Mouse (Mus musculus) stomach, embryonic 15.5 days (tissue): ENCODE data around the gene Arhgef40. TPM values are rescaled to one million over a fixed set of nuclear protein-coding genes. Genes with fewer than 3 reads are reported as not detected.
"Not testable (repeated sequence)": the region's sequence is repeated elsewhere in the genome, so short reads cannot be mapped to it uniquely, and the experiment has no call there.

Experiments
- ATAC-seq: fragments of 200-750 bp; cut with Nextera tagmentation; 2 replicates; pipeline ENCODE4 v1.8.0; 2017; ENCODE audit warnings: low read depth, moderate number of reproducible peaks, moderate TSS enrichment; ENCODE audit not compliant: insufficient read depth, low FRiP score
- H3K27ac ChIP-seq: fragments of 300-500 bp; sonication (generic); 2 replicates; pipeline ENCODE4 v1.5.1; 2015; ENCODE audit warnings: mild to moderate bottlenecking, inconsistent platforms
- H3K27me3 ChIP-seq: fragments of 300-500 bp; sonication (generic); replicated peaks from 2 replicates; pipeline ENCODE4 v1.6.1; 2015; ENCODE audit warnings: inconsistent platforms
- H3K36me3 ChIP-seq: fragments of 300-500 bp; sonication (generic); 2 replicates; pipeline ENCODE4 v1.6.1; 2015; ENCODE audit warnings: inconsistent platforms
- H3K4me1 ChIP-seq: fragments of 300-500 bp; sonication (generic); 2 replicates; pipeline ENCODE4 v1.6.1; 2015; ENCODE audit warnings: inconsistent platforms
- H3K4me2 ChIP-seq: fragments of 300-500 bp; sonication (generic); 2 replicates; pipeline ENCODE4 v1.6.1; 2015; ENCODE audit warnings: mild to moderate bottlenecking, inconsistent platforms
- H3K4me3 ChIP-seq: fragments of 300-500 bp; sonication (generic); replicated peaks from 2 replicates; pipeline ENCODE4 v1.5.1; 2015; ENCODE audit warnings: inconsistent platforms
- H3K9ac ChIP-seq: fragments of 300-500 bp; sonication (generic); 2 replicates; pipeline ENCODE4 v1.6.1; 2015; ENCODE audit warnings: inconsistent platforms
- H3K9me3 ChIP-seq: fragments of 300-500 bp; sonication (generic); 2 replicates; pipeline ENCODE4 v1.6.1; 2016; ENCODE audit warnings: inconsistent platforms
- WGBS: fragments of 180-500 bp; shearing (Covaris S2); methylation state at CpG from one replicate; pipeline ENCODE4 v1.1.7; 2015; 5-methylcytosine and 5-hydroxymethylcytosine counted together
- polyA plus RNA-seq: library from polyadenylated mRNA; unstranded; fragments of >200 nt; fragmentation: Nextera tagmentation; extraction: Ambion mirVana; gene quantifications from 2 replicates; pipeline ENCODE4 v1.2.1, GENCODE M21; 2015

Gene Arhgef40
- polyA plus RNA-seq, 1 experiment from 2014 or later = 85.7 TPM

GRCm38 (mm10) chr14:52045966-52046565 is 61.5 kb downstream of the Arhgef40 start:
- H3K27me3 ChIP-seq = no peaks in the 10 kb centered on the region
- H3K4me3 ChIP-seq = no peak overlapping the region
- no peaks in the 10 kb centered on the region for H3K9me3 ChIP-seq
- no peak overlapping the region for H3K9ac ChIP-seq
- 78% methylated on average over 9 of the region's 9 CpGs for whole genome bisulfite sequencing
- no peaks in the 10 kb centered on the region for H3K36me3 ChIP-seq
- H3K27ac ChIP-seq = no peak overlapping the region
- H3K4me2 ChIP-seq = no peak overlapping the region
- no peaks in the 10 kb centered on the region for H3K4me1 ChIP-seq
- no peak for ATAC-seq

DNA sequence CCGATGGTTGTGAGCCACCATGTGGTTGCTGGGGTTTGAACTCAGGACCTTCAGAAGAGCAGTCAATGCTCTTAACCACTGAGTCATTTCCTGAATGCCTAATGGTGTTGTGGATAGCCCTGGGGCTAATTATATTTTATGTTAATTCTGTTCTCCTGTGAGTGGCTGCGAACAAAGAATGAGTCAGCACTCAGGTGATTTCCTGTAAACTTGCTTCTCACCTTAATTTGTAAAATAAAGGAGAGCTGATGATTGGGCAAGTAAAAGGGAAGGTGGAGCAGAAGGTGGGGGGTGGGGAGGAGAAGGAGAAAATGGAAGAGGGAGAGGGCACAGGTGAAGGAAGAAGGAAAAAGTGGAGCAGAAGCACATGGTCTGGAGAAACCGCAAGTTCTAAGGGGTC is 68.2 kb downstream of the Arhgef40 start:
- H3K27me3 ChIP-seq, H3K4me1 ChIP-seq, ATAC-seq, H3K9ac ChIP-seq, H3K36me3 ChIP-seq, H3K4me3 ChIP-seq, H3K9me3 ChIP-seq, H3K27ac ChIP-seq, H3K4me2 ChIP-seq: not testable (repeated sequence)
- WGBS = 85% methylated on average over 3 of the region's 3 CpGs

Other genes starting within 250 kb of the Arhgef40 start
- 0.85 and 1.0 TPM in 2 replicates for gene Ang4, start 211.1 kb upstream of the Arhgef40 start, polyA plus RNA-seq
- gene AY358078, start 184.7 kb upstream of the Arhgef40 start, polyA plus RNA-seq = not detected in 2 replicates
- gene Ear6, start 131.0 kb upstream of the Arhgef40 start, polyA plus RNA-seq = 0.19 and 0.39 TPM in 2 replicates
- 50.7 and 57.7 TPM in 2 replicates for gene Mettl17, start 99.9 kb upstream of the Arhgef40 start, polyA plus RNA-seq
- 0.73 and 0.98 TPM in 2 replicates for gene Slc39a2, start 91.8 kb upstream of the Arhgef40 start, polyA plus RNA-seq
- gene Ndrg2, start 70.6 kb upstream of the Arhgef40 start, polyA plus RNA-seq = 73.7 and 81.7 TPM in 2 replicates
- not detected in 2 replicates for gene Tppp2, start 66.3 kb upstream of the Arhgef40 start, polyA plus RNA-seq
- gene Rnase13, start 61.9 kb upstream of the Arhgef40 start, polyA plus RNA-seq = not detected in 2 replicates
- 10.1 and 14.2 TPM in 2 replicates for gene Tmem253, start 30.9 kb downstream of the Arhgef40 start, polyA plus RNA-seq
- 30.8 and 32.9 TPM in 2 replicates for gene Zfp219, start 36.0 kb downstream of the Arhgef40 start, polyA plus RNA-seq
- not detected in 2 replicates for gene Olfr221, start 57.7 kb downstream of the Arhgef40 start, polyA plus RNA-seq
- 570 and 597 TPM in 2 replicates for gene Hnrnpc, start 119.3 kb downstream of the Arhgef40 start, polyA plus RNA-seq
- 56.4 and 59.0 TPM in 2 replicates for gene Rpgrip1, start 126.0 kb downstream of the Arhgef40 start, polyA plus RNA-seq
- gene Supt16, start 212.7 kb downstream of the Arhgef40 start, polyA plus RNA-seq = 54.6 and 58.7 TPM in 2 replicates